Mouse (Mus musculus): ENCODE measurements around the gene Gk5. TPM values are rescaled to one million over a fixed set of nuclear protein-coding genes. Genes with fewer than 3 reads are reported as not detected.
A peak's percentile ranks its signal among the peaks of the same experiment; 100 is the strongest.
"Not testable (repeated sequence)": the region's sequence is repeated elsewhere in the genome, so short reads cannot be mapped to it uniquely, and the experiment has no call there.

The Gk5 gene
- polyA plus RNA-seq, 1 experiment from 2014 or later = 4.4 TPM

GRCm38 (mm10) chr9:96158431-96158830 is 39.3 kb downstream of the Gk5 start:
- WGBS = 33% methylated on average over 4 of the region's 4 CpGs
- Histone ChIP-seq H3K4me2 (replicated peaks) (no peak overlapping the region), H3K9ac (no peak overlapping the region), H3K9me3 (no peaks in the 10 kb centered on the region), H3K36me3 (no peaks in the 10 kb centered on the region), H3K27ac (no peak overlapping the region), H3K27me3 (replicated peaks) (no peaks in the 10 kb centered on the region), H3K4me3 (replicated peaks) (no peak overlapping the region), H3K4me1 (replicated peaks) (no peaks in the 10 kb centered on the region)
- no peak for ATAC-seq

- 62% methylated on average over 3 of the region's 3 CpGs for WGBS
- no peaks in the 10 kb centered on the region for H3K27me3 ChIP-seq (replicated peaks)
- H3K9ac ChIP-seq = no peak overlapping the region
- no peaks in the 10 kb centered on the region for H3K4me1 ChIP-seq (replicated peaks)
- no peak overlapping the region for H3K4me3 ChIP-seq (replicated peaks)
- no peak overlapping the region for H3K4me2 ChIP-seq (replicated peaks)
- no peaks in the 10 kb centered on the region for H3K9me3 ChIP-seq
- ATAC-seq = no peak
- H3K36me3 ChIP-seq = no peaks in the 10 kb centered on the region
- no peak overlapping the region for H3K27ac ChIP-seq
Observed at GRCm38 (mm10) chr9:96159047-96159446, 39.9 kb downstream of the Gk5 start.

- ATAC-seq = no peak
- no peaks in the 10 kb centered on the region for H3K4me1 ChIP-seq (replicated peaks)
- no peak overlapping the region for H3K27ac ChIP-seq
- H3K27me3 ChIP-seq (replicated peaks) = no peaks in the 10 kb centered on the region
- no peak overlapping the region for H3K9ac ChIP-seq
- no peaks in the 10 kb centered on the region for H3K9me3 ChIP-seq
- 43% methylated on average over 3 of the region's 3 CpGs for WGBS
- no peak overlapping the region for H3K4me3 ChIP-seq (replicated peaks)
- H3K4me2 ChIP-seq (replicated peaks) = no peak overlapping the region
- no peaks in the 10 kb centered on the region for H3K36me3 ChIP-seq
Observed at GRCm38 (mm10) chr9:96160767-96161166, 41.6 kb downstream of the Gk5 start.

DNA sequence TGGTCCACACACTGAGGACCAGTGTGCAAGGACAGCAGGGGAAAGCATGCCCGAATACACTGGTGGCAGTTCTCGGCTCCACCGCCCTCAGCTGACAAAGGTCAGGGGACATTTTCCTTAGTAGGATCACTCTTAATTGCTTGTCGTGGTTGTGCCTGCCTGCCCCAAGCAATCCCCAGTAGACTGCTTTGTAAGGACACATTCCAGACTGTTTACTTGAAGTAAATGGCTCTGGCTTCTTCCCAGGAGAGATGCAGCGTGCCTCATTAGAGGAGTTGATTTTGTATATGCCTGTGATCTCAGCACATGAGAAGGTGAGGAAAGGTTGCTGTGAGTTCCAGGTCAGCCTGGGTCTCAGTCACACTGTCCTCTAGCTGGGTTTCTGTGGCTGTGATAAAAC is 43.3 kb downstream of the Gk5 start:
- Histone ChIP-seq H3K4me1 (replicated peaks) (no peaks in the 10 kb centered on the region), H3K27ac (no peak overlapping the region), H3K9ac (no peak overlapping the region), H3K4me3 (replicated peaks) (no peak overlapping the region), H3K36me3 (no peaks in the 10 kb centered on the region), H3K4me2 (replicated peaks) (no peak overlapping the region), H3K27me3 (replicated peaks) (no peaks in the 10 kb centered on the region), H3K9me3 (no peaks in the 10 kb centered on the region)
- ATAC-seq = no peak
- 70% methylated on average over 5 of the region's 5 CpGs for WGBS

GRCm38 (mm10) chr9:96163443-96163842 is 44.3 kb downstream of the Gk5 start:
- no peaks in the 10 kb centered on the region for H3K36me3 ChIP-seq
- no peaks in the 10 kb centered on the region for H3K27me3 ChIP-seq (replicated peaks)
- H3K4me2 ChIP-seq (replicated peaks) = no peak overlapping the region
- H3K9me3 ChIP-seq = no peaks in the 10 kb centered on the region
- H3K9ac ChIP-seq = no peak overlapping the region
- H3K4me1 ChIP-seq (replicated peaks) = no peaks in the 10 kb centered on the region
- no peak overlapping the region for H3K27ac ChIP-seq
- no peak overlapping the region for H3K4me3 ChIP-seq (replicated peaks)
- 97% methylated on average over 7 of the region's 7 CpGs for WGBS
- ATAC-seq = no peak

GRCm38 (mm10) chr9:96163983-96164382 is 44.8 kb downstream of the Gk5 start:
- 95% methylated on average over 15 of the region's 15 CpGs for WGBS
- H3K9me3 ChIP-seq; H3K4me3 ChIP-seq (replicated peaks); H3K9ac ChIP-seq; H3K4me2 ChIP-seq (replicated peaks); ATAC-seq; H3K27ac ChIP-seq; H3K4me1 ChIP-seq (replicated peaks); H3K36me3 ChIP-seq; H3K27me3 ChIP-seq (replicated peaks): not testable (repeated sequence)

- Histone ChIP-seq H3K4me2 (replicated peaks) (no peak overlapping the region), H3K4me1 (replicated peaks) (no peaks in the 10 kb centered on the region), H3K9ac (no peak overlapping the region), H3K27ac (no peak overlapping the region), H3K36me3 (no peaks in the 10 kb centered on the region), H3K4me3 (replicated peaks) (no peak overlapping the region), H3K9me3 (no peaks in the 10 kb centered on the region), H3K27me3 (replicated peaks) (no peaks in the 10 kb centered on the region)
- ATAC-seq = no peak
- 38% methylated on average over 5 of the region's 5 CpGs for WGBS
Observed at GRCm38 (mm10) chr9:96167168-96167585, 48.0 kb downstream of the Gk5 start.

DNA sequence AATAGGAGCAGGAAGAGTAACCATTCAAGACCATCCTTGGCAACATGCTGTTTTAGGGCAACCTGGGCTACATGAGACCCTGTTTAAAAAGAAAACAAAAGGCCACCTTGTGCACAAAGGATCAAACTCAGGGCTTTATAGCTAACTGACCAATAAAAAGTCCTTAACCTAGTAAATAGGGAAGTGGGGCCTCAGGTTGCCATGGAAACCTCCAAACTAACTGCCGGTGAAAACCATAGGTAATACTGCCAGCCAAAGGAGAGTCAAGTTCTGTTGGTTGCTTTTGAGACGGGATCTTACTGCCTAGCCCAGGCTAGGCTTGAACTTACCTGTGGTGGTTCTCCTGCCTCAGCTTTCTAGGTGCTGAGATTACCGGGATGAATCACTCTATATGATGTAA is 51.4 kb downstream of the Gk5 start:
- H3K9me3 ChIP-seq = no peaks in the 10 kb centered on the region
- no peaks in the 10 kb centered on the region for H3K27me3 ChIP-seq (replicated peaks)
- ATAC-seq = no peak
- H3K36me3 ChIP-seq = no peaks in the 10 kb centered on the region
- no peak overlapping the region for H3K27ac ChIP-seq
- no peak overlapping the region for H3K4me2 ChIP-seq (replicated peaks)
- no peak overlapping the region for H3K9ac ChIP-seq
- no peaks in the 10 kb centered on the region for H3K4me1 ChIP-seq (replicated peaks)
- 67% methylated on average over 3 of the region's 3 CpGs for WGBS
- H3K4me3 ChIP-seq (replicated peaks) = no peak overlapping the region

- Histone ChIP-seq H3K36me3 (no peaks in the 10 kb centered on the region), H3K4me1 (replicated peaks) (no peaks in the 10 kb centered on the region), H3K4me2 (replicated peaks) (no peak overlapping the region), H3K27ac (no peak overlapping the region), H3K4me3 (replicated peaks) (no peak overlapping the region), H3K27me3 (replicated peaks) (no peaks in the 10 kb centered on the region), H3K9ac (no peak overlapping the region), H3K9me3 (no peaks in the 10 kb centered on the region)
- no peak for ATAC-seq
- WGBS = 82% methylated on average over 4 of the region's 4 CpGs
Observed at GRCm38 (mm10) chr9:96184909-96185308, 65.7 kb downstream of the Gk5 start.

GRCm38 (mm10) chr9:96186701-96187100 is 67.5 kb downstream of the Gk5 start:
- no peaks in the 10 kb centered on the region for H3K27me3 ChIP-seq (replicated peaks)
- H3K4me2 ChIP-seq (replicated peaks) = no peak overlapping the region
- no peaks in the 10 kb centered on the region for H3K36me3 ChIP-seq
- no peak for ATAC-seq
- no peak overlapping the region for H3K9ac ChIP-seq
- no peak overlapping the region for H3K27ac ChIP-seq
- WGBS = 64% methylated on average over 7 of the region's 7 CpGs
- H3K4me3 ChIP-seq (replicated peaks) = no peak overlapping the region
- H3K4me1 ChIP-seq (replicated peaks) = no peaks in the 10 kb centered on the region
- H3K9me3 ChIP-seq = no peaks in the 10 kb centered on the region

DNA sequence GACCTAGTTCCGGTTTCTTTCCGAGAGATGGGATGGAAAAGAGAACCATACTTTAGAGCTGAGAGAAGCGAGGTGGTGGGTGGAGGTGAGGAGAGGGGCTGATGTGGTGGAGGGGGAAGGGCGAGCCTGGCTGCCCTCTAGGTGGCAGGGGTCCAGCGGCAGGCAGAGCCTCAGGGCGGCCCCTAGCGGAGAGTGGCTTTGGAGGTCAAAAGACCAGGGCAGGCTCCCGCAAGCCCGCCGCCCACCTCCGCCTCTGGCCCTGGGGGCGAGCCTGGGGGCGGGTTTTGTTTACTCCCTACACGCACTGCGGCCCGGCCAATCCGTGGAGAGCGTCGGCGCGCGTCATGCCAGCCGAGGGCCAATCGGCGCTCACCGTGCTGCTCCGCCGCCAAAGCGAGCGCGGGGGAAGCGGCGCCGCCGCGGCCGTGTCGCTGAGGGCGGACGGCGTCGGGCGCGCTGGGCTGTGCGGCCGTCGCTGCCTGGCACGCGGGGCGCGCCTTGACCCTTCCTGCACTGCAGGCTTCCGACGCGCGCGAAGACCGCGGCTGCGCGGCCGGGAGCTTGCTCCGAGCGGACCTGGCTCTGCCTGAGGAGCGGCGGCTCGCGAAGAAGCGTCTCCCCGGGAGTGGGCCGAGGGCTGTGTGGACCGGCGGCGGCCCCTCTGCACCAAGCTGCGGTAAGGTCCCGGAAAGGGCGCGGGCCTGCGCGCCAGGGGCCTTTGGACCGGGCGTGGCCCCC is 76.9 kb downstream of the Gk5 start, which contains the start of gene Tfdp2:
Gene Tfdp2 (plus strand): TSS at position 391 of the 738 bp plus-strand sequence.
- H3K4me1 ChIP-seq (replicated peaks) = peaks cover 13% of the 10 kb centered on the region; the same call in 1 of the 2 replicates
- no peaks in the 10 kb centered on the region for H3K36me3 ChIP-seq
- no peaks in the 10 kb centered on the region for H3K9me3 ChIP-seq
- H3K27me3 ChIP-seq (replicated peaks) = no peaks in the 10 kb centered on the region
- peak; percentile 99 for ATAC-seq
- H3K27ac ChIP-seq = peak within 1 kb of the TSS; percentile 94
- H3K9ac ChIP-seq = peak within 1 kb of the TSS; percentile 81
- H3K4me3 ChIP-seq (replicated peaks) = peak within 1 kb of the TSS; percentile 90
- WGBS = under 1% methylated on average over 80 of the region's 81 CpGs
- peak within 1 kb of the TSS; percentile 94 for H3K4me2 ChIP-seq (replicated peaks)

- under 1% methylated on average over 20 of the region's 20 CpGs for WGBS
- ATAC-seq = peak; percentile 37
- Histone ChIP-seq H3K4me2 (replicated peaks) (peak overlapping the region; percentile 94), H3K4me1 (replicated peaks) (peaks cover 13% of the 10 kb centered on the region; the same call in 1 of the 2 replicates), H3K9me3 (no peaks in the 10 kb centered on the region), H3K9ac (peak overlapping the region; percentile 81), H3K4me3 (replicated peaks) (peak overlapping the region; percentile 90), H3K27ac (peak overlapping the region; percentile 94), H3K27me3 (replicated peaks) (no peaks in the 10 kb centered on the region), H3K36me3 (no peaks in the 10 kb centered on the region)
Observed at GRCm38 (mm10) chr9:96196636-96197181, 77.5 kb downstream of the Gk5 start.

DNA sequence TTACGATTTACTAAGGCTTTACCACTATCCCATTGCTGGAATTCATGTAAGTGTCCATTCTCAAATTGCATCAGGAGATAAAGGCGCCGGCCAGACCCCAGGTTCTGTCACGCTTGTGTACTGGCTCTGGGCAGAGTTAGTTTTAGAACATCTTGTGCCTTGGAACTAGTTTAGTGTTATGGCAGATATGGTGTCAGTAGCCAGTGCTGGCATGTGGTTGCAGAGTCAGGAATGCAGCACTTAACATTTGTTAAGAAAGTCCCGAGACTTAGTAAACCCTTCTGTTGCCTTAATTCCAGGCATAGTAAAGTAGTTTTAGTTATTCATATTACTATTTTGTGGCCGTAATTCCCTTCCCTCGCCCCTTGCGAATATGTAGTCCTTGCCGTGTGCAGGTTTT is 78.6 kb downstream of the Gk5 start:
- no peaks in the 10 kb centered on the region for H3K9me3 ChIP-seq
- peak overlapping the region; percentile 94 for H3K4me2 ChIP-seq (replicated peaks)
- WGBS = 56% methylated on average over 9 of the region's 9 CpGs
- H3K9ac ChIP-seq = no peak overlapping the region
- H3K27me3 ChIP-seq (replicated peaks) = no peaks in the 10 kb centered on the region
- H3K27ac ChIP-seq = no peak overlapping the region
- H3K4me1 ChIP-seq (replicated peaks) = peaks cover 13% of the 10 kb centered on the region; the same call in 1 of the 2 replicates
- peak overlapping the region; percentile 90; the same call in 1 of the 2 replicates for H3K4me3 ChIP-seq (replicated peaks)
- H3K36me3 ChIP-seq = no peaks in the 10 kb centered on the region
- ATAC-seq = no peak

Data from intestine, embryonic 15.5 days (tissue).